Mouse (Mus musculus): ENCODE data around the gene Crct1.

Crct1 gene

GRCm38 (mm10) chr3:93015460-93016104, at the start of gene Crct1:
TSS of gene Crct1 (minus strand) at chr3:93015687.
- DNase-seq (ENCODE audit: low spot score), result no peak

GRCm38 (mm10) chr3:93052826-93053474, 37.5 kb upstream of the Crct1 start:
- DNase-seq (ENCODE audit: low spot score), result no peak

GRCm38 (mm10) chr3:93050182-93050581, 34.7 kb upstream of the Crct1 start:
- no peak for DNase-seq (ENCODE audit: low spot score)

DNA sequence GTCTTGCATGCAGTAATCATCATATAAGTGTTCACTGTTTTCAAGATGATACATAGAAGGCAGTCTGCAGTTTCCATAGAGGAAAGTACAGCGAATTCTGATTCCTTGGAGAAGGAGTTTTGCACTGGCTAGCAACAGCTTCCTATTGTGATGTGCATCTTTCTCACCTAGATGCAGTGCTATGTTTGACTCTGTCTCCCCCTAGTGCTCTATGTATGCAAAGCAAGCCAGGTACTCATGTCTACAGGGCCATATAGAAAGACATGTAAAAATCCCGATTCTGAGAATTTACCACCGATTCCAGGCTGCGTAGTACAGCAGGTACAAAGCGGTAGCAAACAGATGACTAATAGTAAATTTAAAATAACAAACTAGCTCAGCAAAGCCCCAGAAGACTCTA, 16.0 kb upstream of the Crct1 start:
- no peak for DNase-seq (ENCODE audit: low spot score)

DNA sequence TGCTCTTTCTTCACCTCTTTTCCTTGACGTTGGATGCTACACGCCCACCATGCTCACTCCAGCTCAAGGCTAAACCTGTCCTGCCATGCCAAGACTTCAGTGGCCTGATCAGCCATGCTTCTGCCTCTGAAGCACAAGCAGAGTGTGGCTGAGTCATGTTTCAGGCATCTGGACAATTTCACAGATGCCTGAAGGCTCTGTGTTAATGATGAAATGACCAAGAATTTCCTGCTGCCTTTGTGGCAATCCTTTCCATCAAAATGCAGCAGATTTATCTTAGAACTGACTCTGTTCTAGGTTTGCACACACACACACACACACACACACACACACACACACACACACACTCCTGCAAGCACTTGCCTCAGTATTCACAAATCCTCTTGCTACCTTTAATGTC, 10.0 kb upstream of the Crct1 start:
- no peak for DNase-seq (ENCODE audit: low spot score)

GRCm38 (mm10) chr3:93023411-93024184, 8.1 kb upstream of the Crct1 start:
- no peak for DNase-seq (ENCODE audit: low spot score)

DNA sequence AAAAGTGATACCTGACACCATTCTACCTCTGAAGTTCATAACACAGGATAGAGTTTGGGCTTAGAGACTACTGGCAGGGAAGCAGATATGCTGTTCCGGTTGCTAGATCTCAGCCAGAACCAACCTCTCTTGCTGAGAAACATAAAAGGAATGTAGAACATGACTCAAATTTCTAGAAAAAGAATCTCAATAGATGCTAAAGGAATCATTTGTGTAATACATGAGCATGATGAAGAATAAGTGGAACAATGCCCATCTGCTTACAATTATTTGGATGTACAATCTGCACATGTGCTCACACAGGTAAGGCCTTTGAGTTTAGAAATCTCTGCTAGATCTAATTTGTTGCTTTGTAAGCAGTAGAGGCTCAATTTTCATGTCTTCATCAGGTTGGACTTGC, 5.7 kb upstream of the Crct1 start:
- no peak for DNase-seq (ENCODE audit: low spot score)

- no peak for DNase-seq (ENCODE audit: low spot score)
Observed at GRCm38 (mm10) chr3:93018960-93019359, 3.5 kb upstream of the Crct1 start, which contains the start of gene Lce1m. TSS of gene Lce1m (minus strand) at chr3:93019060.

DNA sequence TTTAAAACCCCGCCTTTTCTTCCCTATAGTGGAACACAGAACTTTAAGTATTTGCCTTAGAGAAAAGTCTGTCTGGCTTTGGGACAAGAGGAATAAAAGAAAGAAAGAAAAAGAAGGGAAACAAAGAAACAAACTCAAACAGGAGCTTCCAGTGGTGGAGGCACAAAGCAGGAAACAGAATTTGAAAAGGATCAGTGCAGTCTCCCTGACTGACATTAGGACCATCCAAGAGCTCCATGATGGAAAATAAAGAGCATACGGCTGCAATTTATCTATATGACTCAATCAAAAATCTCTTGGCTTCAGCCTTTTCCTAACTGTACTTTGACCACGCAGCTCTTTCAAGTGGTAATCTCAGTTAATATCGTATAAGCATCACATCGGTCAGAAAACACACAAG, 616 bp downstream of the Crct1 start:
- DNase-seq (ENCODE audit: low spot score), result no peak

DNA sequence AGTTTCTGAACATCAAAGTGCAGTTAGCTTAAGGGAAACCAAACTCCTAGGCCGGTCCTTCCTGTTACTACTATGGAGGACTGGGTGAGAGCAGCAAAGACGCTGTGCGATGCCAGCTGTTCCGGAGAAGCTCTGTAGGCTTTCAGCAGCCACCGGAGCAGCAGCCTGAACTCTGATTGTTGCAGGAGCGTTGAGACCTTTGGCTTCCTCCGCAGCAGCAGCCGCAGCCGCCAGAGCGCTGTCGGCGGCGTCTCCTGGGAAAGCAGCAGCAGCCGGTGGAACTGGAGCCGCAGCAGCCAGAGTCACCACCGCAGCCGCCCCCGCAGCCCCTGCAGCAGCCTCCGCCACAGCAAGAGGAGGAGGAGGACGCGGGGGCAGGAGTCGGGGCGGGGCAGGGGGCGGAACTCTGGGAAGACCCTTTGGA, 1.1 kb downstream of the Crct1 start:
- DNase-seq (ENCODE audit: low spot score), result no peak

DNA sequence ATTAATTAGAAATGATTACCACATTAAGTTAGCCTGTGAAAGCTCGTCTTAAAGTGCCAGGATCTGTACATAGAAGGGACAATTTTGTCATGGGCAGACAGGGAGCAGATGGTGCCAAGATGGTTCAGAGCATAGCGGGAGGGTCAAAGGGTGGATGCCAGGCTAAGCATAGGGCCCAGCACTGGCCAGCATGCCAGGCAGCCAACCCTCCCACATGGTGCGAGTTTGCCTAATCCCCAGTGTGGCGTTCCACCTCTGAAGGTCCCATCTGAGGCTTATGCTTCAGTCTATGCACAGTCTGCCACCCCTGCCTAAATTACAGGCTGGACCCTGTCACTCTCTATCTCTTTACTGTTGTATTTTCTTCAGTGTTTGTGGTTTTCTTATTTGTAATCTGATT, 12.6 kb downstream of the Crct1 start:
- DNase-seq (ENCODE audit: low spot score), result no peak

DNA sequence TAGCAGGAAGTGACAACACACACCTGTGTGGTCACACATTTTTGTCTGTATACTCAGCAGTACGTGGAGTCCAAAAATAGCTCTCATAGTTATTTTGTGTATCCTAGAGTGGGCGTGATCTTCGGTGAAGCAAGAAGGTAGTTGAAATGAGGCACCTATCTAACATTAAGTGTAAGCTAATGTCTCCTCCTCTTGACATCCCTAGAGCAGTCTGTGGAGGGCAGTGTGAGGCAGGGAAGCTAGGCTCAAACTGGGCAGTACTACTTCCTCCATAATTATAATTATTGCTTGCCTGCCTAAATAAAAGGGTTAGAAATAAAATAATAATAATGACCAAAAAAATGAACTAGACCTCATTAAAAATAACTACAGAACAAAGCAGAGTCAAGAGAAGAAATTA, 14.9 kb downstream of the Crct1 start:
- no peak for DNase-seq (ENCODE audit: low spot score)

DNA sequence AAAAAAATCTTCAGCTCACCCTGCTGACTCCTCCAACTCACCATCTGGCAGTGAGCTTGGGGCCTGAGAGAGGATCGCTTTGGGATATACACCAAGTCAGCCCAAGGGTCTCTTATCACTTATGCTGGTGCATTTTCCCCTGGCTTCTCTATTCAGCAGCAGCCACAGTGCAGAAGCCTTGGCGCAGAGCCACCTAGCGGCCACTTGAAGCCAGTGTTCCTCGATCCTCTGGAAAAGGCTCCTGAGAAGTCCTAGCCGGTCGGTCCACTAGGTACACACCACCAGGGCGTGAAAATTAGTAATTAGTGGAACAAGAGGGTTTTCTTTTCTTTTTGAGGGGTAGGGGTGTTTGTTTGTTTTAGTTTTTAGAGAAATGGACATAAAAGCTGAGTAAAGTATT, 16.8 kb downstream of the Crct1 start:
- peak; percentile 15 for DNase-seq (ENCODE audit: low spot score)

DNA sequence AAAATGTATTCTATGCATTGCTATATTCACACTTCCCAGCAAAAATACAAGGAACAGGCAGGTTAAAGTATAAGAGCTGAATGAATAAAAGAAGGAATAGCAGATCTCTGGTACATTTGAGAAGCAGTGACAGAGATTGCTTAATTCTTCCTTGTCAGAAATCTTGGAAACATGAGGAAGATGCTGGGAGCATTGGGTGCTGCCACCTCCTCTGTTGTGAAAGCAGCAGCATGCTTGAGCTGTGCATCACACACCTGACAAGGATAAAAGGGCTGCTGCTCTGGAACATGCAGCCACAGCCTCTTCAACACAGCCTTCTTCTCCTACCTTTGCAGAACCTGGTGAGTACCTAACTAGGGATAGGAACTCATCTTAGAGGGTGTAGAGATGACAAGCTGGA, 23.6 kb downstream of the Crct1 start, which contains the start of gene Lce3f:
Gene Lce3f, plus strand, starts transcription at position 301 of the 400 bp plus-strand sequence.
- DNase-seq (ENCODE audit: low spot score), result no peak

DNA sequence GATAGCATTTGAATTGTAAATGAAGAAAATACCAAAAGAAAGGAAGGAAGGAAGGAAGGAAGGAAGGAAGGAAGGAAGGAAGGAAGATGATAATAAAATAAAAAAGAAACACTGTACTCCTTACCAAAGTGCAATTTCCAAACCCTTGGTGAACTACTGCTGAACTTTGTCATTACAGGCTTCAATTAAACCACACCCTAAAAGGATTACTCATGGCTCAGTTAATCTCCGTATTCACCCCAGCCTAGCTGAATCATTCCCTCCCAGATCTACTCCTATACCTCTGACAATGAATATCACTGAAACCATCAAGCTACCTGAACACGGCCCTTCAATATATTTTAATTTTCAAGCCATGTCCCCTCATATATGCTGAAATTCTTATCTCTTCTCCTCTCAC, 37.0 kb downstream of the Crct1 start:
- no peak for DNase-seq (ENCODE audit: low spot score)

DNA sequence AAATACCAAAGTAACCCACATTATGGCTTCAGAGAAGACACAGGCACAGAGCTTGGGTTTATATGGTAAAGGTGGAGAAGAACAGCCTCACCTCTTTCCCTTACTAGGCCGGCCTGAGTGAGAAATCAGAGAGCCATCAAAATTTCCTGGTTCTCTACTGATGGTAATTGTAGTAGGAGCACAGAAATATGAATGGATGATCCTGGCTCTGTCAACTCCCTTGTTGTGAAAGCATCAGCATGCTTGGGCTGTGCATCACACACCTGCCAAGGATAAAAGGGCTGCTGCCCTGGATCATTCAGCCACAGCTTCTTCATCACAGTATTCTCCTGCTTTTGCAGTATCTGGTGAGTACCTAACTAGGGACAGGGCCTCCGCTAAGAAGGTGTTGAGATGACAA, 48.7 kb downstream of the Crct1 start, which contains the start of gene Lce3e:
Gene Lce3e, plus strand, starts transcription at position 301 of the 400 bp plus-strand sequence.
- DNase-seq (ENCODE audit: low spot score), result no peak
